Mouse (Mus musculus) CD4-positive, CD25-positive, alpha-beta regulatory T cell, adult 4 months (primary cell): ENCODE measurements around the gene Nfasc. TPM values are rescaled to one million over a fixed set of nuclear protein-coding genes. Genes with fewer than 3 reads are reported as not detected.

ENCODE experiments used
- ATAC-seq: one replicate; pipeline ENCODE4 v1.8.0; 2017
- polyA plus RNA-seq, 2 experiments: library from polyadenylated mRNA; unstranded; fragments of 100-300 nt; shearing (Covaris generic); gene quantifications; one replicate each; pipeline ENCODE4 v1.2.1; 2017

Gene Nfasc
- polyA plus RNA-seq, 2 experiments from 2014 or later, result not detected

- ATAC-seq, result no peak
Measured at GRCm38 (mm10) chr1:132581845-132582839, 159.5 kb downstream of the Nfasc start.

GRCm38 (mm10) chr1:132580063-132580462, 161.5 kb downstream of the Nfasc start:
- ATAC-seq, result no peak

GRCm38 (mm10) chr1:132576845-132577244, 164.8 kb downstream of the Nfasc start:
- no peak for ATAC-seq

- ATAC-seq, result no peak
Measured at GRCm38 (mm10) chr1:132572851-132573250, 168.7 kb downstream of the Nfasc start.

- ATAC-seq, result no peak
Measured at GRCm38 (mm10) chr1:132571613-132572012, 170.0 kb downstream of the Nfasc start.

GRCm38 (mm10) chr1:132570906-132571305, 170.7 kb downstream of the Nfasc start:
- no peak for ATAC-seq

- no peak for ATAC-seq
Measured at GRCm38 (mm10) chr1:132570068-132570780, 171.4 kb downstream of the Nfasc start.

GRCm38 (mm10) chr1:132569516-132569915, 172.1 kb downstream of the Nfasc start:
- no peak for ATAC-seq

- ATAC-seq, result no peak
Measured at GRCm38 (mm10) chr1:132567336-132568125, 174.1 kb downstream of the Nfasc start.

- ATAC-seq, result no peak
Measured at GRCm38 (mm10) chr1:132565766-132566165, 175.8 kb downstream of the Nfasc start.

- ATAC-seq, result no peak
Measured at GRCm38 (mm10) chr1:132564946-132565345, 176.7 kb downstream of the Nfasc start.

- no peak for ATAC-seq
Measured at GRCm38 (mm10) chr1:132562337-132562795, 179.2 kb downstream of the Nfasc start.

- ATAC-seq, result no peak
Measured at GRCm38 (mm10) chr1:132560907-132561700, 180.5 kb downstream of the Nfasc start.

GRCm38 (mm10) chr1:132559045-132559444, 182.6 kb downstream of the Nfasc start:
- no peak for ATAC-seq

- no peak for ATAC-seq
Measured at GRCm38 (mm10) chr1:132557901-132558631, 183.5 kb downstream of the Nfasc start.

- no peak for ATAC-seq
Measured at GRCm38 (mm10) chr1:132543789-132544188, 197.8 kb downstream of the Nfasc start.

GRCm38 (mm10) chr1:132542762-132543306, 198.8 kb downstream of the Nfasc start, which contains the start of gene Cntn2:
Gene Cntn2 (minus strand): TSS chr1:132543256.
- ATAC-seq, result no peak

- ATAC-seq, result no peak
Measured at GRCm38 (mm10) chr1:132541824-132542599, 199.6 kb downstream of the Nfasc start.

- no peak for ATAC-seq
Measured at GRCm38 (mm10) chr1:132541171-132541823, 200.3 kb downstream of the Nfasc start.
